Mouse (Mus musculus): Measurements from ENCODE around the gene Psmd2. TPM values are rescaled to one million over a fixed set of nuclear protein-coding genes. Genes with fewer than 3 reads are reported as not detected.

Gene Psmd2
- 100 to 1,000 TPM; 261 to 263 TPM for total RNA-seq (2021)

DNA sequence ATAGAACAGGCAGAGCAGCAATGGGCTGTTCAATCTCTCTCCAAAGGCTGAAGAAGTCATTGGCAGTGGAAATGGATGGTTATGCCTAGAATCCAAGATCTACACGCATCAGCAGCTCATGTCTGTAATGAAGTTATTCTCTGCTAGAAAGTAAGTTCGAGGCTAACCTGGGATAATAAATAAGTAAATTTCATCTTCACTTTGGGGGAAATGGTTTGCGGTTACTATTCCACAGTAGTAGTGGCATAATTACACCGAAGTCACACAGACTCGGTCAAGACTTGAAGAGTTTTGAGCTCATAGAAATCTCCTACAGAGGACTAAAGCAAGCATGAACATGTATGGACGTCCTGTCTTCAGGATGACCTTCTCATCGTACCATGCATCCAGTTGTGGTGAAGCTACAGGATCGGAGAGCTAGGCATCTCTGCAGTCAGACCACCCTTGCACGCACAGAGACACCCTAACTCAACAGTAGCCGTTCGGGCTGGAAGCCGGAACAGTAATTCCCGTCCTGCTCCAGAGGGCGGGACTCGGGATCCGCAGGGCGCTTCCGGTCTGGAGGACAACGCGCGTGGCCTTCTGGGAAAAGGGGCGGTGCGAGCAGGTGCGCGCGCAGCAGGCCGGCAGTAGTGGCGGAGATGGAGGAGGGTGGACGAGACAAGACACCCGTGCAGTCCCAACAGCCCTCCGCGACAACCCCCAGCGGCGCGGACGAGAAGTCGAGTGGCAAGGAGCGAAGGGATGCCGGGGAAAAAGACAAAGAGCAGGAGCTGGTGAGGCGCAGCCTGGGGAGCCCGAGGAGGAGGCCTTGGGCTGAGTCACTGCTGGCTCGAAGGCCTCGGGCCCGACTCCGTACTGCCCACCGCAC, at the start of gene Psmd2:
Gene Psmd2 (plus strand): TSS at position 577 of the 871 bp plus-strand sequence.
- intact Hi-C loops (cut with DNase I) = no loop called here
- DNase-seq (ENCODE audit: extremely low spot score in 1 of 2, low spot score in 2 of 2) = peak; percentile 95 to 98

DNA sequence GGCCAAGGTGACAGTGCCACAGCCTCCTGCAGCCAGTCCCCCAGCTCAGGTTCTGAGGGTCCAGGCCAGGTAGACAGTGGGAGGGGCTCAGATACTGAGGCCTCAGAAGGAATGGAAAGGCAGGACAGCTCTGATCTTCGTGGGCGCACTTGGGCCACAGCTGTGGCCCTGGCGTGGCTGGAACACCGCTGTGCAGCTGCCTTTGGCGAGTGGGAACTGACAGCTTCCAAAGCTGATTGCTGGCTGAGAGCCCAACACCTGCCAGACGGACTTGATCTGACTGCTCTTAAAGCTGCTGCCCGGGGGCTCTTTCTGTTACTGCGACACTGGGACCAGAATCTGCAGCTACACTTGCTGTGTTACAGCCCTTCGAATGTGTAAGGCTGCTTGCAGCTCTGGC, 46.7 kb upstream of the Psmd2 start:
- intact Hi-C loops (cut with DNase I) = no loop called here

DNA sequence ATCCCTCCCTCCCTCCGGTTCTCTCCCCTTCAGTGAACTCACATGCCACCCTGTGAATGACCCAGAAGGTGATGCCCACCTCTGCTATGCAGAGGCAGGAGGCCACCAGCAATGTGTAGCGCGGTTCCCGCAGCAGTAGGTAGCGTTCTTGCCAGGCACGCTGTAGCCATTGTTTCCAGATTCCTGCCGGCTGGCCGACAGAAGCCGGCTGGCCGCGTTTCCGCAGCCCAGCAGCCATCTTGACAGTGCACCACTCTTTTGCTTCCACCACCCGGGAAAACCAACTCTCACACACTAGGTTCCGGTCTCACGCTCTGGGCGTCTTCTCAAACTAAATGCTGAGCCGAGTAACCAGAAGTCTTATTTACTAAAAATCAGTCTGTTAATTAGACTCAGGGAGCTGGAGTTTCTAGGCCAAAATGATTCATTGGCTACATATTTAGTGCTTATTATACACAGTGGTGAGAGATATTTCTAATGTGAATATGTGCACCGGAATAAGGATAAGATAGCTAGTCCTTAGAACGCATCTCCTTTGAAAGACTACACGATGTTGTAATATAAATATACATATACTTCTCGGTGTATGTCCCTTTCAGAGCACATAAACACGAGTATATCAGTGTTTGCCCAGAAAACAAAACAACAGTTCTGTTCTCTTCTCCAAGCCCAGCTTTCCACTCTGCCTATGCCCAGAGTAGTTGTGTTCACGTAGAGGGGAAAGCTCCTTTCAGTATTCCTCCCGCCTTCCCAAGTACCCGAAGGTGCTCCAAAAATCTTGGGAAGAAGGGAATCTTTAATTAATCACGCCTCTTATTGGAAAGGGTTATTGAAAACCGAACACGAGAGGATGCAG, 40.7 kb upstream of the Psmd2 start:
- intact Hi-C loops (cut with DNase I) = no loop called here
- peak; percentile 80 to 83 for DNase-seq (ENCODE audit: extremely low spot score in 1 of 2, low spot score in 2 of 2)

More for the DNA sequence above, 46.7 kb upstream of the Psmd2 start:
- DNase-seq (ENCODE audit: extremely low spot score in 1 of 2, low spot score in 2 of 2) = no peak

DNA sequence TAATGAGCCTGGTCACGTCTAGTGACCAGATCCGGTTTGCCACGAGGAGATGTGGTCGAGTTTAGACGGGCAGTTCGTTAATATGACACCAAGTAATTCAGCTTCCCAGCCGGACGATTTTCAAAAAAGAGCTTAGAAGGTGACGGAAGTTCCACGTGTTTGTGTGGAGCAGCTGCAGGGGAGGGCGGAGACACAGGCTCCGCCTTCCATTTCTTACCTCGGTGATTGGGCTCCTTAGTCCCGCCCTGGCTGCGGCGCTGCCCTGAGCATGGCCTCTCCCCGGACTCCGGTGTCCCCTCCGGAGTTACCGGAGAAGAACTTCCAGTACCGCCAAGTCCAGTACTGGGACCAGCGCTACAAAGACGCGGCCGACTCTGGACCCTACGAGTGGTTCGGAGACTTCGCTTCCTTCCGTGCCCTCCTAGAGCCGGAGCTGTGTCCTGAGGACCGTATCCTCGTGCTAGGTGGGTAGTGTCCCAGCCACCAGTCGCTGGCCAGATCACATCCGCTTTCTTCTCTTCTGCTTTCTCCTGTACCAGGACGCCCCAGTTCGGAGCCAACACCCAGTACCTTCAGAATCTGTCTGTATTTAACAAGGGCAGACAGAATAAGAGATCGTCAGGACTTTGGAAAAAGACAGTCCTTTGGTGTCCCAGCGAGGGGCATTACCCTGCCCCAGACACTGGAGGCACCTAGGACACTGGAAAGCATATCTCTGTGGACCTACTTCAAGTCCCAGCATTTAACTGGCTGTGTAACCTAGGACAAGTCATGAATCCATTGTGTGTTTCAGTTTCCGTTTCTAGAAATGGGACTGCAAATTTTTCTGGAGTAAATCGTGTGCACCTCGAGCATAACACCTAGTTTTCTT, 39.9 kb upstream of the Psmd2 start, which contains the start of the genes Eef1akmt4, Gm49333 and Alg3:
Gene Eef1akmt4 (plus strand): TSS at position 237 of the 871 bp plus-strand sequence.
Gene Gm49333 (plus strand): TSS at position 254 of the 871 bp plus-strand sequence.
Gene Alg3 (minus strand): TSS at position 379 of the 871 bp plus-strand sequence.
- peak; percentile 73 to 92 for DNase-seq (ENCODE audit: extremely low spot score in 1 of 2, low spot score in 2 of 2)
- intact Hi-C loops (cut with DNase I) = no loop called here

DNA sequence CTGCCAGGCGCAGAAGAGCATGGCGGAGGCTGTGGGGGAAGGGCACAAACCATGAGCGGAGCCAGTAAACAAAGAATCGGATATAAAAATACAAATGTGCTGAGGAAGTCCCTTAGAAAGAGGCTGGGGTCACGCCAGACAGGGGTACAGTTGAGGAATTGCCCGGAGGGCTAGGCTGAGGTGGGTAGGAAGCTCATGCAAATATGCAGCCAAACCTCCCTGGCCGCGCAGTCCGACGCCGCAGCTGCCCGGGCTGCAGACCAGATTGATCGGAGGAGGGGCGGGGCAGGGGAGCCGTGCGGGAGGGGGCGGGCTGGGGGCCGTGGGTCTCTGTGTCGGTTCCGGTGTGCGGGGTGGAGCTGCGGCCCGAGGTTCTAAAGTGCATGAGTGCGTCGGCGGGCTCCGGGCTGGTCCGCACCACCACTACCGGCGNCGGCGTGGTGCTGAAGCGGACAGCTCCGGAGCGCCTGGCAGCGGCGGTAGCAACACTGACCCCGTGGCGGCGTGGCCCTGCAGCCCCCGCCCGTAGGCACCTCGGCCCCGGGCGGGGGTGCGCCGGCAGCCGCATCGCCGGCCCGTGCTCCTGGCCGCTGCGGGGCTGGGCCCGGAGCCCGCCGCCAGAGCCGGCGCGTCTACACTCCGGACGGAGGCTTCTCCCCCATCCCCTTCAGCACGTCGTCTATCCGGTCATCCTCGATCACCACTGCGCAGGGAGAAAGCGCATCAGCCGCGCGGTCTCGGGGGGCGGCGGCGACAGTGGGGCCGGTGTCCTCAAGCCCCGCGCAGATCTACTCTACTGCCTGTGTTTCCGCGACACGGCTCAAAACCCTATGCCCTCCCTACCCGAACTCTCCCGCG, 31.7 kb upstream of the Psmd2 start:
- DNase-seq (ENCODE audit: extremely low spot score in 1 of 2, low spot score in 2 of 2) = peak in 1 of 2 experiments; percentile 46
- intact Hi-C loops (cut with DNase I) = no loop called here

DNA sequence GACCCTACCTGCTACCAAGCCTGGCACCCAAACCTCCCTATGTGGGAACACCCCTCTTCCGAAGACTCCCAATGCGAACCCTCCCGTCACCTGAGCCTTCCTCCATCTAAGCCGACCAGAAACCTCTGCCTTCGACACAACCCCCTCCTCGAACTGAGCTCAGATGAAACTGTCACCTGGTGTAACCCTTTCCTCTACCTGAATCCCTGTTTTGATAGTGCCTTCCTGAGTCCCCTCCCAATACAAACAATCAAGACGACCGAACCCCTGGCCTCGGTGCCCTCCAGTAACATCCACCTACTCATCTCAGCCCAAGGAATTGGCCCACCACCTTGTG, 31.1 kb upstream of the Psmd2 start:
- no peak for DNase-seq (ENCODE audit: extremely low spot score in 1 of 2, low spot score in 2 of 2)
- intact Hi-C loops (cut with DNase I) = no loop called here

DNA sequence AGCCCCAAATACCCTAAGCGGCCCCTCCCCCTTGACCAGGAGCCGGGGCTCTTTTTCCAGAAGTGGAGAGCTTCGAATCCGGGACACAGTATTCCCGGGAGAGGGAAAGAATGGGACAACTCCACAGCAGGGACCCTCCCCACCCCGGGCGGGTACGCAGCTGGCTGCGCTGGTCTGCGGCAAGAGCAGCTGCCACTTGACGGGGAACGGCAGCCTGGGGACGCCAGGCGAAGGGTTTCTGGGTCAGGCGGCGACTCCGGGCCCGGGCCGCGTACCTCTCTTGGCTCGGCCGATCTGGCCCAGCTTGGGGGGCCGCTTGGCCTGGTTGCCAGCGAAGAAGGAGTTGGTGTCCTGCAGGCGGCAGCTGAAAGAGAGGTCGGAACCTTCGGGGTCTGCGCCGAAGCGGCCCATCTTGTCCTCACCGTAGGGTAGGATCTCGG, 30.7 kb upstream of the Psmd2 start:
- peak in 1 of 2 experiments; percentile 49 for DNase-seq (ENCODE audit: extremely low spot score in 1 of 2, low spot score in 2 of 2)

DNA sequence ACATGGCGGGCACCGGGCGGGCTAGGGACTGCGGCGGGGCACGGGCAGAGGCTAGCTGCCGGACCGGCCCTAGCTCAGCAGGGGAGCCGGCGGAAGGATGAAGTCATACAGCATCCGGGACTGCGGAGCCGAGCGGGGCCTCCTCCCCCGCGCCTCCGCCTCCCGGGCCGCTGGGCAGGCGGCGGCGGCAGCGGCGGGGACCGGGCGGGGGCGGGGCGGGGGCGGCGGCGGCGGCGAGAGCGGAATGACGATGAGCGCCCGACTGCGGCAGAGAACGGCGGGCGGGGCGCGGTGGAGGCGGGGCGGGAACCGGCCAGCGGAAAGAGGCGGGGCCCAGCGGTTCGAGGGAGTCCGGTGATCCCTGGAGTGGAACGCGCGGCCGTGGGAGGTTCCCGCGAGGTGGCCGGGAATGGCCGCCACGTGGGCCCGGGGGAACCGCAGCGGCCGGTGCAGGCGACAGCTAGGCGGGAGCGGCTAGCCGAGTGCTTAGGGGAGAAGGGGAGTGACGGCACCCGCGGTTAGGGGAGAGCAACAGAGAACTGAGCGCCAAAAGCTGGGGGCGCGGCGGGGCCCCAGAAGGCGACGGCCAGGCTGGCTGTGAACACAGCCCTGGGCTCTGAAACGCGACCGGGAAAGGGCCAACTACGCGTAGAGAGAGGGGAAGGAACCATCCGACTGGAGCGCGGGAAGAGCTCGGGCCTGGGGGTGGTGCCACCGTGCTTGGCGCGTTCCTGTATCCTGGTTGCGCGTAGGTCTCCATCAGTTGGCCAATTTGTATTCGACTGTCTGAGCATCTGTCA, 30.1 kb upstream of the Psmd2 start, which contains the start of gene Camk2n2:
Gene Camk2n2 (minus strand): TSS at position 97 of the 800 bp plus-strand sequence.
- peak in 1 of 2 experiments; percentile 82 for DNase-seq (ENCODE audit: extremely low spot score in 1 of 2, low spot score in 2 of 2)
- intact Hi-C loops (cut with DNase I) = no loop called here

More for the DNA sequence above, 30.7 kb upstream of the Psmd2 start:
- intact Hi-C loops (cut with DNase I) = no loop called here

DNA sequence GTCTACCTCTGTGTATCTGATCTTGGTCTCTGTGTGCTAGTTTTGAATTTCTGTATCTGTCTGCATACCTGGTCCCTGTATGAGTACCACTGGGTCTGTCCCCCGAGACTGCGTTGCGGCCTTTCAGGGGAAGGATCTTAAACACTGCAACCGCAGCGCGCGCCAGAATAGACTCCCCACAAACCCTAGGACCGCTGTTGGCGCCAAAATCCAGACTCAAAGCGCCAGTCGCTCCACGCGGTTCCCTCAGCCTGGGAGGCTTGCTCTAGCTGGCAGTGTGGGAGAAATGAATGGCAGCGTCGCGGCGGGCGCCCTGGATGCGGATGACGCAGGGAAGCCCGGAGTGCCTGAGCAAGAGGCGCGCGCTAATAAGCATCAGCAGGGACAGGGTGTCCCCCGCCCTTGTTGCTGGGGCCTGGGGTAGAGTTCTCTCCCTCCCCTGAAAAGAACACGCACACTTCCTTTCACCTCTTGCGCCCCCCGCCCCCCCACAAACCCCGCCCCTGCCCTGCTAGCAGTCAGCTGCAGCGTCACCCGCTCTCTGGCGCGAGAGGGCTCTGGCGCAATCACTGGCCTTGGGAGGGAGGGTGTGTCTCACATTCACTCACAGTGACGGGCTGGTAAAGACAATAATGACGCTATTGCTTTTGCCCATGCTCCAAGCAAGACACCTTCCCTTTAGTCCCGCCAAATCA, 29.3 kb upstream of the Psmd2 start:
- intact Hi-C loops (cut with DNase I) = no loop called here
- DNase-seq (ENCODE audit: extremely low spot score in 1 of 2, low spot score in 2 of 2) = peak in 1 of 2 experiments; percentile 67

DNA sequence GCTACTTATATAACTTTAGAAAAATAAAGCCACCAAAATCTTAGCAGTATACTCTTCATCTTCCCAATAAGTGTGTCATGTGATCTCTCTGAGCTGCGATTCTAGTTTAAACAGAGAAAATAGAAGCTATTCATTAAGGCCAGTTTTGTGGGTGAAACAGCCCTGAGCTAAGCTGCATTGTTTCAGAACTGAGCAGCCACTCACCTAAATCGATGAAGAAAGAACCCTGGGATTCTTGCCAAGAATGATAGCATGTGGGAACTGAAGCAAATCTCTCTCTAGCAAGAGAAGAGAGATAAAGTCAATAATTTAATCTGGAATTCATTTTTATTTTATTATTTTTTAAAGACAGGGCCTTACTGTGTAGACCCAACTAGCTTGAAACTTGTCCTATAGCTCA, 28.2 kb upstream of the Psmd2 start:
- intact Hi-C loops (cut with DNase I) = no loop called here
- DNase-seq (ENCODE audit: extremely low spot score in 1 of 2, low spot score in 2 of 2) = no peak

DNA sequence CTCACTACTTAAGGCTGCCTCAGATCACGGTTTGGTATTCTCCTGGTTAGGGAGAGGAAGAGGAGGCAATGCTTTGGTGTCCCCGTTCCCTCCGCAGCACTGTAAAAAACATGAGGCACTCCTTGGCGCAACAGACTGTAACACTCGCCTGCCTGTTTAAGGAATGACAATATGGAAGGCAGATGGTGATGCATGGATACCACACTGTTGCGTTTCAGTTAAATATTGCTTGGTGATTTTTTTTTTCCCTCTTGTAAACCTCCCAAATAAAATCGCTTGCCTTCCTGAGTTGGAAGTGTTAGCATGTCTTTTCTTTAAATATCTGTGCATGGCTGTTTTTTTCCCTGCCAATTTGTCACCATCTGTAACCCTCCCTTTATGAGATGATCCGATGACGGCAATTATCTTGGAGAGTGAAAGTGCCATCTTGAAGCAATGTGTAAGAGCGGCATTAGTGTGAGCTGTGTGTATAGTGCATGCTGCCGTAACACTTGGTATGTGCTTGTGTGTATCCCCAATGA, 22.5 kb upstream of the Psmd2 start:
- DNase-seq (ENCODE audit: extremely low spot score in 1 of 2, low spot score in 2 of 2) = peak in 1 of 2 experiments; percentile 63
- intact Hi-C loops (cut with DNase I) = no loop called here

DNA sequence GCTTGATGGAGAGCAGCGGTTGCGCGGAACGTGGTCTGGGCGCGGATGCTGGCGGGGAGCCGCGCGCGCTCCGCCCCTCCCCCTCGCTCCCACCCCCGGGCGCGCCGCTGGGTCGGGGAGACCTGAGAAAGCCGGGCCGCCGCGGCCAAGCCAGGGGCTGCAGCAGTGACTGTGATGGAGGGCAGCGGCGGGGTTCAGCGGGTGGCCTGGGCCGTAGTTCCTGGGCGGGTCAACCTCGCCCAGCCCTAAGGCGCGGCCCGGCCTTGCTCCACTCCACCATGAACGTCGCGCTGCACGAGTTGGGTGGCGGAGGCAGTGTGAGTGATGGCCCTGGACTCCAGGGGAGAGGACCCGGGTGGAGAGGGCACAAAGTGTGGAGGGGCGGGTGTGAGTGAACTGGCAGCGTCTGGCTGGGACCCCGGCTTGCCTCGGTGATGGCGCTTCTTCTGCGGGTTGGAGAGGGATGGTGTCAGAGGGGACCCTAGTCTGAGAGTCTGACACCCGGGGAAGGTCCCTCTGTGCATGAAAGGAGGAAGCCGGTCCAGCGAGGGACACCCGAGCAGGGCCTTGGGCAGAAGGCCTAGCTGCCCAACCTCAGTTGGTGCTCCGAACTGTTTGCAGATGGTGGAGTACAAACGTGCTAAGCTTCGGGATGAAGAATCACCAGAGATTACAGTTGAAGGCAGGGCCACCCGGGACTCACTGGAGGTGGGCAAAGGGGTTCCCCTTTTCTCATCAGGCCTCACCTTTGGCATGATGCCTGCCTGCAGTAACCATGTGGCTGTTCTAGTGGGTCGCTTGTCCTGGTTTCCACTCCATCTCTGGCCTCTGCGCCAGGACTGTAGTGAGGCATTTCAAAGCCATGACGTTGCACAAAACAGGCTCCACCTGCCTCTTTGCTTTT, 21.5 kb upstream of the Psmd2 start, which contains the start of gene Ece2:
Gene Ece2 (plus strand): TSS at position 98 of the 904 bp plus-strand sequence.
- peak in 1 of 2 experiments; percentile 63 for DNase-seq (ENCODE audit: extremely low spot score in 1 of 2, low spot score in 2 of 2)
- intact Hi-C loops (cut with DNase I) = no loop called here

DNA sequence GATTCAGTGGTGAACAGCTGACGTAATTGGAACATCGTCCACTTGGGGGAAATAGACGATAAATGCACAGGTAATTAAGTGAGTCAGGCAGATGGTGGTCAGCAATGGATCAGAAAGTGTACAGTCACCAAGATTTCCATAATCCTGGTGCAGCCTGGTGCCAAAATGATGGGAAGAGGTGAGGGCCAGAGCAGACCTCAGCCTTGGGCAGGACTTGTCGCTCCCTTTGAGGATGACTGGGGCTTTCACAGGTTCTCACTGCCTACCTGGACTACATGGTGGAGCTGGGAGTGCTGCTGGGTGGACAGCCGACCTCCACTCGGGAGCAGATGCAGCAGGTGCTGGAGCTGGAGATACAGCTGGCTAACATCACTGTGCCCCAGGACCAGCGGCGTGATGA, 14.0 kb upstream of the Psmd2 start:
- intact Hi-C loops (cut with DNase I) = no loop called here
- DNase-seq (ENCODE audit: extremely low spot score in 1 of 2, low spot score in 2 of 2) = no peak

DNA sequence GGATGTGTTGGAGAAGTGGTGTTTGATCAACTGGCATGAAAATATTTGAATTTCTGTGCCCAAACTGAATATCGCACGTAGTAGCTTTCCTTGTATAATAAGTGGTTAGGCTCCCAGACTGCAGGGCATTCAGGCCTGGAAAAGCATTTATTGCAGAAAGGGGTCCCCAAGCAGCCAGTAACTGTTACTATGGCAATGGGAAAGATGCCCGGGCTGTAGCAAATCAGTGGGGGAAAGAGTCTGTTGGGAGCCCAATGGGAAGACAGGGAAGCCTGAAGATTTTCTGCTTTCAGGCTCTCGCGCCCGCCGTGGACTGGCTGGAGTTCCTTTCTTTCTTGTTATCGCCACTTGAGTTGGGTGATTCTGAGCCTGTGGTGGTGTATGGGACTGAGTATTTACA, 13.1 kb upstream of the Psmd2 start:
- intact Hi-C loops (cut with DNase I) = no loop called here
- peak; percentile 67 to 86 for DNase-seq (ENCODE audit: extremely low spot score in 1 of 2, low spot score in 2 of 2)

DNA sequence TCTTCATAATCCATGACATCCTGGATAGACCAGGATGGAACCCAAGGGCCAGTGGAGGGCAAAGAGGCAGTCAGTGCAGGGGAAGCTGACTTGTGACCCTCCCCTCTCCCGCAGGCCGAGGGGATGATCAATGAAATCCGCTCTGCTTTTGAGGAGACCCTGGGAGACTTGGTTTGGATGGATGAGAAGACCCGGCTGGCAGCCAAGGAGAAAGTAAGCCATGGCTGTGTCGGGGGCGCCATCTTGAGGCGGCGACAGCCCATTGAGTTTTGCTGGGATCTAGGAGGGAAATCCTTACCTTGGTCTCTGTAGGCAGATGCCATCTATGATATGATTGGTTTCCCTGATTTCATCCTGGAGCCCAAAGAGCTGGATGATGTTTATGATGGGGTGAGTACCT, 9.3 kb upstream of the Psmd2 start:
- peak; percentile 68 to 81 for DNase-seq (ENCODE audit: extremely low spot score in 1 of 2, low spot score in 2 of 2)
- intact Hi-C loops (cut with DNase I) = loop anchor here (5.0 kb wide), 1 partner anchor 135 kb away; no protein-coding TSS in a partner anchor

All from left cerebral cortex, postnatal 10 days (tissue).